Mouse (Mus musculus) CH12.LX (cell line): ENCODE results near the gene Slc44a3.

Experiments used
- CTCF ChIP-seq, 2 experiments: IDR thresholded peaks in 1 of 2; conservative IDR thresholded peaks in 1 of 2; 2 replicates each; pipeline ENCODE4 v1.5.1; 2011 to 2012; ENCODE audit warnings: low read depth in 2 of 2, low read length in 2 of 2, improper control_type of control experiment in 1 of 2, inconsistent platforms in 1 of 2, mild to moderate bottlenecking in 1 of 2, moderate library complexity in 1 of 2
- KAT2A ChIP-seq: IDR thresholded peaks from 2 replicates; pipeline ENCODE4 v1.6.1; 2012; ENCODE audit warnings: low read length, improper control_type of control experiment, inconsistent platforms; ENCODE audit not compliant: insufficient replicate concordance
- POLR2A ChIP-seq: IDR thresholded peaks from 2 replicates; pipeline ENCODE4 v1.6.1; 2011; ENCODE audit warnings: low read depth, mild to moderate bottlenecking, improper control_type of control experiment, low read length
- SMC3 ChIP-seq: IDR thresholded peaks from 2 replicates; pipeline ENCODE4 v1.6.1; 2011; ENCODE audit warnings: low read depth, low read length, improper control_type of control experiment
- TBP ChIP-seq: conservative IDR thresholded peaks from 2 replicates; pipeline ENCODE4 v1.6.1; 2011; ENCODE audit warnings: low read depth, low read length, improper control_type of control experiment

DNA sequence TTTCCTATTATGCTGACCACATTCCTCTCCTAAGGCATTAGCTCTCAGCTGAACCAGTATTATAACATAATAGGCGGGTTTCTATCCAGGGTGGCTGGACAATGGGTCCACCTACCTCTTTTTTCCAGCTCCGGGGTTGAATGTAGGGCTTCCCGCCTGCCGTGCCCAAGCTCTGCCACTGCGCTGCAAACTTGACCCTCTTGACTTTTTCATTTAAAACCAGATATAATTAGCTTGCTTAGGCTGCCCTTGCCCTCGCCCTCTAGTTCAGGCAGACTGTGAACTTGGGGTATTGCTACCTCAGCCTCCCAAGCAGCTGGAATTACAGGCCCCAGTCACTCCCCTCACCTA lies 114.0 kb downstream of the Slc44a3 start:
- TF ChIP-seq CTCF (conservative IDR thresholded peaks at IDR 0.05 in 1 of 2, IDR thresholded peaks at IDR 0.05 in 1 of 2; ENCODE audit: low read depth in 2 of 2, low read length in 2 of 2): no peak
- no peak for TF ChIP-seq POLR2A
- TF ChIP-seq KAT2A: no peak
- no peak for TF ChIP-seq SMC3
- TF ChIP-seq TBP: no peak
